Mouse (Mus musculus): ENCODE results near the gene Mical2.

- no peak for TF ChIP-seq CTCF (IDR thresholded peaks at IDR 0.05; ENCODE audit: extremely low read depth, insufficient read length, insufficient replicate concordance, low read depth, low read length)
- TF ChIP-seq POLR2A (IDR thresholded peaks at IDR 0.05; ENCODE audit: low read depth, low read length): no peak
These were observed 229.3 kb downstream of the Mical2 start for GRCm38 (mm10) chr7:112454951-112455350.
